Mouse (Mus musculus): Measurements from ENCODE around the gene Cacna2d1.

GRCm38 (mm10) chr5:16281229-16281628 lies 346.7 kb downstream of the Cacna2d1 start:
- TF ChIP-seq CTCF (conservative IDR thresholded peaks at IDR 0.05; ENCODE audit: low read length), result no peak
- no peak for TF ChIP-seq NANOG (IDR thresholded peaks at IDR 0.05; ENCODE audit: borderline replicate concordance, low read length)

All from E14TG2a.4 (cell line).